Mouse (Mus musculus): ENCODE data around the gene Gpatch3.

The Gpatch3 gene

GRCm38 (mm10) chr4:133584059-133584951 is 9.8 kb downstream of the Gpatch3 start, which contains the start of gene Gpn2:
Gpn2 (plus strand) TSS chr4:133584362.
- DNase-seq (ENCODE audit: low spot score): peak; percentile 50

GRCm38 (mm10) chr4:133592570-133592969 is 18.0 kb downstream of the Gpatch3 start:
- DNase-seq (ENCODE audit: low spot score): no peak

GRCm38 (mm10) chr4:133595538-133595937 is 21.0 kb downstream of the Gpatch3 start:
- no peak for DNase-seq (ENCODE audit: low spot score)

- no peak for DNase-seq (ENCODE audit: low spot score)
Observed at GRCm38 (mm10) chr4:133596084-133596483, 21.5 kb downstream of the Gpatch3 start.

- no peak for DNase-seq (ENCODE audit: low spot score)
Observed at GRCm38 (mm10) chr4:133598616-133599015, 24.1 kb downstream of the Gpatch3 start.

GRCm38 (mm10) chr4:133599116-133599515 is 24.6 kb downstream of the Gpatch3 start:
- DNase-seq (ENCODE audit: low spot score): no peak

- peak; percentile 68 for DNase-seq (ENCODE audit: low spot score)
Observed at GRCm38 (mm10) chr4:133599571-133600073, 25.1 kb downstream of the Gpatch3 start.

GRCm38 (mm10) chr4:133600306-133600705 is 25.8 kb downstream of the Gpatch3 start:
- no peak for DNase-seq (ENCODE audit: low spot score)

GRCm38 (mm10) chr4:133601721-133602218 is 27.2 kb downstream of the Gpatch3 start, which contains the start of gene Sfn:
Sfn (minus strand) TSS chr4:133602168.
- no peak for DNase-seq (ENCODE audit: low spot score)

- DNase-seq (ENCODE audit: low spot score): no peak
Observed at GRCm38 (mm10) chr4:133603056-133603455, 28.5 kb downstream of the Gpatch3 start.

- DNase-seq (ENCODE audit: low spot score): no peak
Observed at GRCm38 (mm10) chr4:133604175-133604574, 29.6 kb downstream of the Gpatch3 start.

GRCm38 (mm10) chr4:133604856-133605255 is 30.3 kb downstream of the Gpatch3 start:
- no peak for DNase-seq (ENCODE audit: low spot score)

GRCm38 (mm10) chr4:133605330-133605729 is 30.8 kb downstream of the Gpatch3 start:
- no peak for DNase-seq (ENCODE audit: low spot score)

GRCm38 (mm10) chr4:133607284-133607683 is 32.7 kb downstream of the Gpatch3 start:
- no peak for DNase-seq (ENCODE audit: low spot score)

- DNase-seq (ENCODE audit: low spot score): peak; percentile 45
Observed at GRCm38 (mm10) chr4:133609719-133610118, 35.2 kb downstream of the Gpatch3 start.

GRCm38 (mm10) chr4:133611815-133612214 is 37.3 kb downstream of the Gpatch3 start:
- DNase-seq (ENCODE audit: low spot score): no peak

- no peak for DNase-seq (ENCODE audit: low spot score)
Observed at GRCm38 (mm10) chr4:133612416-133612815, 37.9 kb downstream of the Gpatch3 start.

GRCm38 (mm10) chr4:133613026-133613425 is 38.5 kb downstream of the Gpatch3 start:
- DNase-seq (ENCODE audit: low spot score): no peak

GRCm38 (mm10) chr4:133613867-133614266 is 39.3 kb downstream of the Gpatch3 start:
- DNase-seq (ENCODE audit: low spot score): no peak

- no peak for DNase-seq (ENCODE audit: low spot score)
Observed at GRCm38 (mm10) chr4:133614274-133614761, 39.8 kb downstream of the Gpatch3 start.

- DNase-seq (ENCODE audit: low spot score): no peak
Observed at GRCm38 (mm10) chr4:133615416-133615815, 40.9 kb downstream of the Gpatch3 start.

GRCm38 (mm10) chr4:133617936-133618335 is 43.4 kb downstream of the Gpatch3 start:
- DNase-seq (ENCODE audit: low spot score): no peak
